Mouse (Mus musculus): ENCODE data around the gene Gm42674. TPM values are rescaled to one million over a fixed set of nuclear protein-coding genes. Genes with fewer than 3 reads are reported as not detected.

Gene Gm42674
- not detected in 2 replicates for polyA plus RNA-seq (2015; fragmentation: Nextera tagmentation; extraction: Ambion mirVana)

DNA sequence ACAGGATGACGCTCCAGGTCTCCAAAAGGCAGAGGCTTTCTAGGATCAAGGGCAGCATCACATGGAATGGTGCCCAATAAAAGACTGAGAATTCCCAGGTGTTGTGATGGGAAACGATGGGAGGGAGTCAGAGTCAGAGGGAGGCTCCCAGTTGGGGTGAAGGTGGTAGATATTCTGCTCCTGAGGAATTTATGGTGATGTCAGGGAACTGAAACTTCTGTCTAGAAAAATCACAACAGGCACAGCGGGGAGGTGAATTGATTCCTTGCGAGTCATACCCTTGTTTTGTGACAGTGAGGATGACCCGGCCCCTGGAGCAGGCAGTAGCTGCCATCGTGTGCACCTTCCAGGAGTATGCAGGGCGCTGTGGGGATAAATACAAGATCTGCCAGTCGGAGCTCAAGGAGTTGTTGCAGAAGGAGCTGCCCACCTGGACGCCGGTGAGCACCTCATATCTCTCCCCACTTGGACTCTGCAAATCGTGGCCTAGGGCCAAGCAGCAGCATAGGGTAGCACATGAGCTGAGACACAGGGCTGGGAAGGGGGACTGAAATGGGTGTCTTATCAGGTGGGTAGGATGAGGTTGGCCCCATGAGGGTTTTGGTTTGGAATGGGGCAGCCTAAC is at the start of gene Gm42674:
Gm42674 (plus strand) TSS at position 419 of the 625 bp plus-strand sequence.

DNA sequence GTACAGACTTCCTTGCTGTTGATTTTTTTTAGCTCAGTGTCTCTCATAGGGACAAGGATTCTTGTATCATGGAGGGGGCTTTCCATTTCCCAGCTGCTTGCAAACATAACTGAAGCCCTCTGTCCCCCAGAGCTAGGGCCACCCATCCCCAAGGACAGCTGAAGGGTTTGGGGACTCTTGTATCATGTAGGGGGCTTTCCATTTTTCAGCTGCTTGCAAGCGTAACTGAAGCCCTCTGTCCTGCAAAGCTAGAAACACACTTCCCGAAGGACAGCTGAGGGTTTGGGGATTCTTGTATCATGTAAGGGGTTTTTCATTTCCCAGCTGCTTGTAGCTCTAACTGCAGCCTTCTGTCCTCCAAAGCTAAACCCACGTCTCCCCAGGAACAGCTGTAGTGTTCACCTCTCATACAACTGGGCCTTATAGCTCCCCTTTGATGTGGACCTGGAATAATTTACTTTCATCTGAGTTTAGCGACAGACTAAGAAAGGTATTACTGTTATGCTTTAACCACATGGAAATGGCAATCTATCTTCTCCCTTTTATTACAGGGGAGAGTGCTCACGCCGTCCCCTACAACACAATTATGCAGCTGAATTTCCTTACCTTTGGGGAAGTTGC is 41.6 kb upstream of the Gm42674 start, which contains the start of gene S100a3:
S100a3 (plus strand) TSS at position 571 of the 621 bp plus-strand sequence.

DNA sequence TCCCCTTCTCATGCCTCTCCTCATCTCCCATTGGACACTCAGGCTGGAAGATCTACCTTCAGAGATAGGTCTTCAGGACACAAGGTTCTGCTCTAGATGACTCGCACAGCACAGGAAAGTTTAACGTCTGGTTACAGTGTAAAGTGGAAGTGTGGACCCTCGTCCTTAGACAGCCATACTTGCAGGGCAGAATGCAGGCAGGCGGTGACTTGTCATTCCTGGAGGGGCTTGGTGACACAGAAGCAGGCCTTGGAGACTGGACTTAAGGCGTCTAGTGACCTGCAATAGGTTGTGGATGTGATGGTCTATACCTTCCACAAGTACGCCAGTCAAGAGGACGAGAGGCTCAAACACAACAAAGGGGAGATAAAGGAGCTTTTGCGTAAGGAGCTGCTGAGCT is 11.8 kb upstream of the Gm42674 start, which contains the start of gene S100a2:
S100a2 (plus strand) TSS at position 301 of the 400 bp plus-strand sequence.

GRCm38 (mm10) chr3:90603623-90604022 is 1.9 kb downstream of the Gm42674 start, which contains the start of gene S100a4:
TSS of gene S100a4 (plus strand) at chr3:90603771.

DNA sequence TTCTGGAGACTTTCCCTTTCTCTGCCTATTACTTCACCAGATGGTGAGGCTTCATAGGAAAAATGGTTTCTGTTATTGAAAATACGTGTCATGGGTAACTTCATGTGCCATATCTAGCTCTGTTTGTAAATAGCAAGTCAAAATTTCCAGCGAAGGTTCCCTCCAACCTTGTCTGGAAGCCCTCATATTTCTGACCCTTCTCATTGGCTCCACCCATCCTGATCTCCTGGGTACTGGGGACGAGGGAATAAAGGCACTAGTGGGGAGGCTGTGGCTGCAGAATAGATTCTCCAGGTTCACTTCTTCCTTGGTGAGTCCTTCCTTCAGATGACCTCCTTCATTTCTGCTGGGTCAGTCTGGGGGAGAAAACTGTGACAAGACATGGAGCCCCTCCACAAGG is 6.5 kb downstream of the Gm42674 start, which contains the start of gene S100a5:
S100a5 (plus strand) TSS at position 301 of the 400 bp plus-strand sequence.

GRCm38 (mm10) chr3:90612728-90613291 is 11.1 kb downstream of the Gm42674 start, which contains the start of gene S100a6:
TSS of gene S100a6 (plus strand) at chr3:90612882.

DNA sequence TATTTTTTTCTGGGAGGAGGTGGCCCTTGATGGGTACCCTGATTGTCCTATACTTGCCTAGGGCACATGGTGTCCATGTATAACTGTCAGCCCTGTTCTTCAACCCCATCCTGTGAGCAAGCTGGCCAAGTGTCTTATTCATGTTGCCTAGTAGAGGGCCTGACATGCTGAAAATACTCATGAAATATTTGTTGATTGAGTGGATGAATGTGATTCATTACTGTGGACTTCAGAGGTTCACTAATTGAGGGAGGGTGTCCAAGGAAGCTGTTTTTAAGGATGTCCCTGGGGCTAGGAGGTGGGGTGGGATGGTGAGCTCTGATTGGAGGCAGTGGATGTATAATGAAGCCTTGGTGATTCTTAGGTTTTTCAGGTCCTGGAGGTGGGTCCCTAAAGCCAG is 52.0 kb downstream of the Gm42674 start, which contains the start of gene S100a7a:
S100a7a (plus strand) TSS at position 301 of the 400 bp plus-strand sequence.

Other genes starting within 250 kb of the Gm42674 start
- gene Slc27a3, start 212.0 kb upstream of the Gm42674 start, polyA plus RNA-seq (2015; fragmentation: Nextera tagmentation; extraction: Ambion mirVana) = 2.9 and 4.0 TPM in 2 replicates
- 9.1 and 9.9 TPM in 2 replicates for gene Ints3, start 168.3 kb upstream of the Gm42674 start, polyA plus RNA-seq (2015; fragmentation: Nextera tagmentation; extraction: Ambion mirVana)
- gene Npr1, start 136.0 kb upstream of the Gm42674 start, polyA plus RNA-seq (2015; fragmentation: Nextera tagmentation; extraction: Ambion mirVana) = 7.6 and 8.8 TPM in 2 replicates
- gene Ilf2, start 125.8 kb upstream of the Gm42674 start, polyA plus RNA-seq (2015; fragmentation: Nextera tagmentation; extraction: Ambion mirVana) = 58.2 and 62.9 TPM in 2 replicates
- 118 and 120 TPM in 2 replicates for gene Snapin, start 110.9 kb upstream of the Gm42674 start, polyA plus RNA-seq (2015; fragmentation: Nextera tagmentation; extraction: Ambion mirVana)
- gene Chtop, start 92.4 kb upstream of the Gm42674 start, polyA plus RNA-seq (2015; fragmentation: Nextera tagmentation; extraction: Ambion mirVana) = 66.7 and 74.5 TPM in 2 replicates
- 49.4 and 84.8 TPM in 2 replicates for gene S100a1, start 87.5 kb upstream of the Gm42674 start, polyA plus RNA-seq (2015; fragmentation: Nextera tagmentation; extraction: Ambion mirVana)
- gene S100a13, start 87.5 kb upstream of the Gm42674 start, polyA plus RNA-seq (2015; fragmentation: Nextera tagmentation; extraction: Ambion mirVana) = 55.8 and 71.4 TPM in 2 replicates
- 4.5 TPM in 1 of 2 replicates, not detected in the other for gene S100a14, start 75.0 kb upstream of the Gm42674 start, polyA plus RNA-seq (2015; fragmentation: Nextera tagmentation; extraction: Ambion mirVana)
- gene S100a16, start 64.7 kb upstream of the Gm42674 start, polyA plus RNA-seq (2015; fragmentation: Nextera tagmentation; extraction: Ambion mirVana) = 130 and 181 TPM in 2 replicates
- gene S100a3, start 41.3 kb upstream of the Gm42674 start, polyA plus RNA-seq (2015; fragmentation: Nextera tagmentation; extraction: Ambion mirVana) = 1.2 TPM in 2 replicates
- gene S100a2, start 11.7 kb upstream of the Gm42674 start, polyA plus RNA-seq (2015; fragmentation: Nextera tagmentation; extraction: Ambion mirVana) = not detected in 2 replicates
- gene S100a4, start 1.9 kb downstream of the Gm42674 start, polyA plus RNA-seq (2015; fragmentation: Nextera tagmentation; extraction: Ambion mirVana) = 14.1 and 14.6 TPM in 2 replicates
- gene S100a5, start 6.6 kb downstream of the Gm42674 start, polyA plus RNA-seq (2015; fragmentation: Nextera tagmentation; extraction: Ambion mirVana) = not detected in 2 replicates
- gene S100a6, start 11.0 kb downstream of the Gm42674 start, polyA plus RNA-seq (2015; fragmentation: Nextera tagmentation; extraction: Ambion mirVana) = 205 and 259 TPM in 2 replicates
- gene S100a7a, start 52.1 kb downstream of the Gm42674 start, polyA plus RNA-seq (2015; fragmentation: Nextera tagmentation; extraction: Ambion mirVana) = not detected in 2 replicates
- 18.5 and 28.7 TPM in 2 replicates for gene S100a8, start 67.1 kb downstream of the Gm42674 start, polyA plus RNA-seq (2015; fragmentation: Nextera tagmentation; extraction: Ambion mirVana)
- 8.7 and 17.2 TPM in 2 replicates for gene S100a9, start 93.8 kb downstream of the Gm42674 start, polyA plus RNA-seq (2015; fragmentation: Nextera tagmentation; extraction: Ambion mirVana)
- 0.15 TPM in 1 of 2 replicates, not detected in the other for gene Pglyrp4, start 125.0 kb downstream of the Gm42674 start, polyA plus RNA-seq (2015; fragmentation: Nextera tagmentation; extraction: Ambion mirVana)
- gene Gm5849, start 176.0 kb downstream of the Gm42674 start, polyA plus RNA-seq (2015; fragmentation: Nextera tagmentation; extraction: Ambion mirVana) = not detected in 2 replicates

Data from skeletal muscle tissue, postnatal 0 days (tissue).